Mouse (Mus musculus): ENCODE measurements around the gene Rarres1. TPM values are rescaled to one million over a fixed set of nuclear protein-coding genes. Genes with fewer than 3 reads are reported as not detected.

The Rarres1 gene
- total and polyA plus RNA-seq, 3 experiments = not detected

DNA sequence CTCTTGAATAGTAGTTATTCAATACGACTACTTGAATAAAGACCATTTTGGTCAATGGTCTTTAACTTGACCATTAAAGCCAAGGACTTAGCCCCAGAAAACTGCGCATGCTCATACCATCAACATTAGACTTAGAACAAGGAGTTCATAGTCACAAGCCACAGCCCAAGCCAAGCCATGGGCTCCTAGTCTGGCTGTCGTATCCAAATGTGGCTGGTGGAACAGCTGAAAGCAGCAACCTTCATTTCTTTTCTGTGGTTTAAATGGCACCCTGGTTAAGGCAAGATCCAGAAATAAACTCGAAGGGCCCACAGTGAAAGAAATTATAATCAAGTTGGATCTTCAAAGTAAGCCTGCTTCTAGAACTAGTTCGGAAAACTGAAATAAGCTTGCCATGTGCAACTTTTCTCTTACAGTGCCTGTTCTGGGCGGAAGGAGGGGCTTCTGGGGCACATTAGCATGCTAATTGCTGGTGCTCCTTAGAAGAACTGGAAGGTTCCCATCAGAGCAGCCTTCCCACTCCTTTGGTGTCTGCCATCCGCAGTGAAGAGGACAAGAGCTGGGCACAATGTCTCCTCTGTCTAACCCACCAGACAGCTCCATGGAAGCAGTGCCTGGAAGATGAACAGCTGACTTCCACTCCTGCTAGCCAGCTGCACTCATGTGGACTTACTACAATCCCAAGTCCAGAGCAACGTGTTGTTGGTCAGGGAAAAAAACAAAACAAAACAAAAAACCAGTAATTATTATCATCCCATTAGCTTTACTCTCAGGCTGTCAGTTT lies 23.0 kb downstream of the Rarres1 start:
- no peaks in the 10 kb centered on the region for H3K79me2 ChIP-seq (ENCODE audit: control insufficient read depth, insufficient read depth, low read length, poor library complexity)
- H3K27me3 ChIP-seq (ENCODE audit: control insufficient read depth in 1 of 2, insufficient read depth in 2 of 2, low read length in 2 of 2) = no peaks in the 10 kb centered on the region
- no peak overlapping the region for H3K27ac ChIP-seq (ENCODE audit: control insufficient read depth, low read depth, low read length)
- H3K4me3 ChIP-seq (ENCODE audit: control insufficient read depth in 1 of 2, insufficient read depth in 1 of 2, low read depth in 2 of 2, low read length in 2 of 2) = no peak overlapping the region
- H3K36me3 ChIP-seq (ENCODE audit: control insufficient read depth in 1 of 2, insufficient read depth in 2 of 2, low read length in 2 of 2) = no peaks in the 10 kb centered on the region
- DNase-seq (ENCODE audit: low read depth, low spot score) = no peak
- no peak for TF ChIP-seq MEF2A (IDR thresholded peaks at IDR 0.05; ENCODE audit: extremely low read depth, insufficient replicate concordance, low read depth, low read length, poor library complexity, severe bottlenecking)
- no peak for TF ChIP-seq GABPA (IDR thresholded peaks at IDR 0.05; ENCODE audit: low read depth, low read length)
- TF ChIP-seq NELFE (IDR thresholded peaks at IDR 0.05; ENCODE audit: low read depth, low read length) = no peak
- no peak for TF ChIP-seq EP300 (IDR thresholded peaks at IDR 0.05; ENCODE audit: low read depth in 1 of 2, low read length in 2 of 2)
- no peak for TF ChIP-seq ZMIZ1 (IDR thresholded peaks at IDR 0.05; ENCODE audit: low read depth, low read length)
- no peak for TF ChIP-seq JUND (IDR thresholded peaks at IDR 0.05; ENCODE audit: low read depth, low read length)
- TF ChIP-seq TBP (IDR thresholded peaks at IDR 0.05; ENCODE audit: low read depth, low read length) = no peak
- TF ChIP-seq ELF1 (IDR thresholded peaks at IDR 0.05; ENCODE audit: low read depth, low read length) = no peak
- TF ChIP-seq E2F4 (IDR thresholded peaks at IDR 0.05; ENCODE audit: borderline replicate concordance, low read depth, low read length) = no peak
- TF ChIP-seq BHLHE40 (IDR thresholded peaks at IDR 0.05; ENCODE audit: borderline replicate concordance, low read depth, low read length) = no peak
- TF ChIP-seq ETS1 (IDR thresholded peaks at IDR 0.05; ENCODE audit: low read depth, low read length) = no peak
- TF ChIP-seq MYC (IDR thresholded peaks at IDR 0.05; ENCODE audit: low read depth, low read length) = no peak
- no peak for TF ChIP-seq UBTF (IDR thresholded peaks at IDR 0.05; ENCODE audit: borderline replicate concordance, insufficient read depth, low read depth, low read length)
- no peaks in the 10 kb centered on the region for H3K4me1 ChIP-seq (ENCODE audit: control insufficient read depth in 1 of 2, insufficient read depth in 2 of 2, low read length in 2 of 2)
- H3K9me3 ChIP-seq (replicated peaks; ENCODE audit: insufficient read depth, low read length) = no peaks in the 10 kb centered on the region
- no peak overlapping the region for H3K9ac ChIP-seq (ENCODE audit: control insufficient read depth, low read depth, low read length, poor library complexity, severe bottlenecking)

DNA sequence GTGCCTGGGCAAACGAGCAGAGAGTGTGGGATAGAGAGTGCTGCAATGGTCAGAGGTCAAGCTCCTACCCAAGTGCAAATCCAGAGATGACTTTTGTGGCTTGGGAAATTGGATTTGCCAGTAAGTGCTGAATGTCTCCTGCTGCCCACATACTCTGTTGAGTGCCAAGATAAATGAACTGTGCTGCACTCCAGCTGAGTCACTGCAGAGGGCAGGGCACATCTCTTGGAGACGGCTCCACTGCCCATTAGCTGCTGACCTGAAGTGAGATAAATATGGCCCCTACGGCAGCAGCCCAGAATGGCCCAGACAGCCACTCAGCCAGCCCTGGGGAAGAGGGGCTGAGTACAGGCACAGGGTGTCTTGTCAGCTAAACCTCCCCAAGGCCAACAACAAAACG lies 25.2 kb downstream of the Rarres1 start:
- Histone ChIP-seq H3K36me3 (ENCODE audit: control insufficient read depth in 1 of 2, insufficient read depth in 2 of 2, low read length in 2 of 2) (no peaks in the 10 kb centered on the region), H3K4me3 (ENCODE audit: control insufficient read depth in 1 of 2, insufficient read depth in 1 of 2, low read depth in 2 of 2, low read length in 2 of 2) (no peak overlapping the region), H3K4me1 (ENCODE audit: control insufficient read depth in 1 of 2, insufficient read depth in 2 of 2, low read length in 2 of 2) (no peaks in the 10 kb centered on the region), H3K79me2 (ENCODE audit: control insufficient read depth, insufficient read depth, low read length, poor library complexity) (no peaks in the 10 kb centered on the region), H3K27ac (ENCODE audit: control insufficient read depth, low read depth, low read length) (no peak overlapping the region), H3K9ac (ENCODE audit: control insufficient read depth, low read depth, low read length, poor library complexity, severe bottlenecking) (no peak overlapping the region), H3K27me3 (ENCODE audit: control insufficient read depth in 1 of 2, insufficient read depth in 2 of 2, low read length in 2 of 2) (no peaks in the 10 kb centered on the region), H3K9me3 (replicated peaks; ENCODE audit: insufficient read depth, low read length) (no peaks in the 10 kb centered on the region)
- TF ChIP-seq TBP (IDR thresholded peaks at IDR 0.05; ENCODE audit: low read depth, low read length) (no peak), ZKSCAN1 (IDR thresholded peaks at IDR 0.05; ENCODE audit: low read depth, low read length) (no peak), GATA1 (IDR thresholded peaks at IDR 0.05; ENCODE audit: low read depth, low read length) (no peak), CHD1 (IDR thresholded peaks at IDR 0.05; ENCODE audit: low read depth, low read length) (no peak), HCFC1 (IDR thresholded peaks at IDR 0.05; ENCODE audit: low read depth, low read length) (no peak), ZMIZ1 (IDR thresholded peaks at IDR 0.05; ENCODE audit: low read depth, low read length) (no peak), POLR2AphosphoS5 (IDR thresholded peaks at IDR 0.05; ENCODE audit: borderline replicate concordance, low read depth, low read length) (no peak), TAL1 (IDR thresholded peaks at IDR 0.05; ENCODE audit: low read length) (no peak), MYC (IDR thresholded peaks at IDR 0.05; ENCODE audit: low read depth, low read length) (no peak), GABPA (IDR thresholded peaks at IDR 0.05; ENCODE audit: low read depth, low read length) (no peak), MAX (IDR thresholded peaks at IDR 0.05; ENCODE audit: low read length) (no peak), JUND (IDR thresholded peaks at IDR 0.05; ENCODE audit: low read depth, low read length) (no peak), MEF2A (IDR thresholded peaks at IDR 0.05; ENCODE audit: extremely low read depth, insufficient replicate concordance, low read depth, low read length, poor library complexity, severe bottlenecking) (no peak), POLR2AphosphoS2 (IDR thresholded peaks at IDR 0.05; ENCODE audit: low read length) (no peak), USF1 (IDR thresholded peaks at IDR 0.05; ENCODE audit: low read depth, low read length) (no peak), MYB (IDR thresholded peaks at IDR 0.05; ENCODE audit: low read depth, low read length) (no peak), MAZ (IDR thresholded peaks at IDR 0.05; ENCODE audit: low read depth, low read length) (no peak), TCF12 (IDR thresholded peaks at IDR 0.05; ENCODE audit: low read depth, low read length) (no peak), SIN3A (IDR thresholded peaks at IDR 0.05; ENCODE audit: low read length) (no peak)
- no peak for DNase-seq (ENCODE audit: low read depth, low spot score)
